Mouse (Mus musculus): ENCODE data around the gene Dbil5. TPM values are rescaled to one million over a fixed set of nuclear protein-coding genes. Genes with fewer than 3 reads are reported as not detected.
A peak's percentile ranks its signal among the peaks of the same experiment; 100 is the strongest.

Gene Dbil5
- total RNA-seq, 2 experiments from 2014 or later: 1.1 to 1.6 TPM

DNA sequence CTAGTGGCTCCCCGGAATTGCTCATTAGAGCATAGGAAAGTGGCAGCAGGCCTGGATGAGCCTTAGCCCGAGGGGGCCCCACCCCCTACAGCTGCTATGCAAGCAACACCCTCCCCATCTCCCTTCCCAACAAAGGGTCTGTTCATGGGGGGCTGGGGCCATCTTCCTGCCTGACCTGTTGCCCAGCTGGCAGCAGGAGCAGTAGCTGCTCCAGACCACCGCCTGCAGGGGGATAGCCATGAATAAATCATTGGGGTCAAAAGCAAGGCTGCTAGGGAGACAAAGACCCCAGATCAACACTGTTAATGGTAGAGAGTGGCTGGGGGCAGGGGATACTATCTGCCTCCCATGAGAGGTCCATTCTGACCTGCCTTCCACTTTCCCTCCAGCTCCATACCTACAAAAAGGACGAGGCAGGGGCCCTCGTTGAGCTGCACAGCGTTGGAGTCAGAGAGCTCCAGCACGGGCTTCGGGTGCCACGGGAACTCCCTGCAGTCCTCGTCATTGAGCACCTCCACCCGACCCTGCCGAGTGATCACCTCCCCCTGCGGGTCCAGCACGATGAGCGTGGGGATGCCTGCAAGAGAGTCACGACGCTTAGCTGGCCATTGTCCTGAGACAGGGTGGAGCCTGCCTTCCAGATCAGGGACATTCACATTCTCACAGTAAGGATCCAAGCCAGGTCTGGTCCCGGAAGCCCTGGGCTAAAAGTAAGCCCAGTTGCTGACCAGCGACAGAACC, 45.4 kb downstream of the Dbil5 start:
- intact Hi-C loops (cut with DNase I): no loop called here
- DNase-seq (ENCODE audit: low spot score in 2 of 2): no peak

DNA sequence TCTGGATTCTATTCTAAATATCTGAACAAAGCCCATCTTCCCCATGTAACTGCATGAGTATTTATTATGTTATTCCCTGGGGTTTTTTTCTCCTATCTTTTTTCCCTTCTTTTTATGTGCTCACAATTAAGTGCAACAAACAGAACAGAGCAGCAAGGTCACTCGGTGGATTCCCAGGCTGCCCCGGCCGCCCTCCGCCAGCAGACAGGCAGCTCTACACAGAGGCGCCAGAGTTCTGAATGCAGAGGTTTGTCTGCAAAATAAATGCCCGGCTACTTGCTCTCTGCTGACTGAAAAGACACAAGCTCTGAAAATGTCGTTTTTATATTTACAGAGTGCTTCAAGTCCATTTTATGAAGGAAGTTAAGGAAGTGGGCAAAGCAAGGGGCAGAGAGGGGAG, 50.1 kb downstream of the Dbil5 start:
- intact Hi-C loops (cut with DNase I): no loop called here
- no peak for DNase-seq (ENCODE audit: low spot score in 2 of 2)

DNA sequence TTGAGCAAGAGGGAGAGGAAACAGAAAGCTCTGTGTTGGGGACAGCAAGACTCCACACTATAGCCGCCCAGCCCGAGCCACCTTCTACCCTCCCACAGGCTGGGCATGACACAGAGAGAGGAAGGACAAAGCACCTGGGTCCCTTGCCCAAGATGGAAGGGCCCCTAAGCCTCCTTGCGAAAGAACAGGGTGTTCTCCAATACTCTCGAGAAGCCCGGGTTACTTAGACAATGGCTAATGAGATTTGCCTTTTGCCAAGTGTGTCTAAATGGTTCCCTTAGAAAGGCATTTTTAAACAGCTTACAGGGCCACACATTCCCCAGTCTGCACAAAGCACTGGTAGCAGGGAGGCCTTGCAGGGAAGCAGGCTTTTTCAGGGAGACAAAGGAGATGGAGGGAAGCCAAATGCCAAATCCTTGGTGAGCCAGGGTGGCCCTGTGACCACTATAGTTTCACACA, 50.6 kb downstream of the Dbil5 start:
- intact Hi-C loops (cut with DNase I): no loop called here
- peak in 1 of 2 experiments; percentile 36 for DNase-seq (ENCODE audit: low spot score in 2 of 2)

Other genes starting within 250 kb of the Dbil5 start
- gene 1700016K19Rik, start 217.7 kb upstream of the Dbil5 start, total RNA-seq (2021): 1 to 10 TPM; 4.6 TPM
- 1 to 10 TPM; 8.9 to 9.8 TPM for gene Rflnb, start 189.8 kb upstream of the Dbil5 start, total RNA-seq (2021)
- gene Vps53, start 38.0 kb upstream of the Dbil5 start, total RNA-seq (2021): 10 to 100 TPM; 78.3 to 81.6 TPM
- 10 to 100 TPM; 15.1 to 16.6 TPM for gene Fam57a, start 37.9 kb upstream of the Dbil5 start, total RNA-seq (2021)
- 1 to 10 TPM; 4.6 to 8.8 TPM for gene Gemin4, start 56 bp downstream of the Dbil5 start, total RNA-seq (2021)
- gene Mrm3, start 26.1 kb downstream of the Dbil5 start, total RNA-seq (2021): 10 to 100 TPM; 16.8 to 18.3 TPM
- 10 to 100 TPM; 49.2 to 55.2 TPM for gene Glod4, start 26.1 kb downstream of the Dbil5 start, total RNA-seq (2021)
- 10 to 100 TPM; 10.3 to 11.5 TPM for gene Nxn, start 181.5 kb downstream of the Dbil5 start, total RNA-seq (2021)
- 10 to 100 TPM; 36.3 to 37.3 TPM for gene Timm22, start 189.3 kb downstream of the Dbil5 start, total RNA-seq (2021)